In the genomic region with DNA sequence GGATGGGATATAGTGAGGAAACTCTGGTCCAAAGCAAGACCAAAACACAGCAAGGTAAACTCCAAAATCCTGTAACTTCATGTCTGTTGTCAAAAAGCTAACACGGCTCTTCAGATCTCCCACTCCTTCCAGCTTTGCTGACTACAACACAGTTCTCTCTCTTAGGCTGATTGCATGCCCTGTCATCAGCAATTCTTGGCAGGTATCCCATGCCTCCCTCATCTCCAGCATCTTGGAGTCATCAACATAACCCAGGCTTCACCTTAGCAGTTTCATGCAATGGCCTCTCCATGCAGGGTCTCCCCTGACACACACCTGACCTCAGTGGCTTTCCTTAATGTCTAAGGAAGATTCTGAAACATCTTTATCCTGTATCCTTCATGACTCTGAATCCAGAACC, we compare ENCODE assay signal across 24 mouse cellular contexts. TPM values are rescaled to one million over a fixed set of nuclear protein-coding genes. Genes with fewer than 3 reads are reported as not detected.
"Had no signal": no experiment of that assay in that cellular context is flagged by ENCODE, and none has a peak within 500 bp of the region (broad histone marks: within the 10 kb centered on the region; RNA-seq: fewer than 3 reads in every experiment).

No protein-coding gene starts in this region.

- DNase-seq: gastrocnemius, postnatal 14 days; gastrocnemius, postnatal 36 days; heart, adult 18-20 months; heart, postnatal 14 days; heart, postnatal 36 days; kidney, adult 11 months; kidney, adult 2 months; kidney, adult 9 months; kidney, postnatal 14 days; kidney, postnatal 36 days; layer of hippocampus, postnatal 36 days; left cerebral cortex, postnatal 4 days; liver, embryonic 13.5 days had no signal

RNA-seq across cellular contexts. Expression of gene Gja10, which starts 53.4 kb away (rescaled TPM):
- total RNA-seq: gastrocnemius, adult 18-20 months; gastrocnemius, adult 8-10 months; gastrocnemius, postnatal 14 days; gastrocnemius, postnatal 36 days; heart, adult 18-20 months; heart, postnatal 14 days; heart, postnatal 36 days; hematopoietic stem cell, adult 5-6 weeks; hindbrain, postnatal 0 days; layer of hippocampus, adult 18-20 months; layer of hippocampus, adult 8-10 months; layer of hippocampus, postnatal 14 days; layer of hippocampus, postnatal 36 days; left cerebral cortex, adult 18-20 months; left cerebral cortex, adult 8-10 months; left cerebral cortex, postnatal 10 days; left cerebral cortex, postnatal 25 days; left cerebral cortex, postnatal 4 days had no signal
